Mouse (Mus musculus) forebrain, embryonic 16.5 days (tissue): Measurements from ENCODE around the gene Scaper. TPM values are rescaled to one million over a fixed set of nuclear protein-coding genes. Genes with fewer than 3 reads are reported as not detected.
A peak's percentile ranks its signal among the peaks of the same experiment; 100 is the strongest.

Experiments used
- ATAC-seq: fragments of 200-750 bp; cut with Nextera tagmentation; 2 replicates; pipeline ENCODE4 v1.8.0; 2017; ENCODE audit warnings: mild to moderate bottlenecking, moderate library complexity
- H3K27ac ChIP-seq: fragments of 300-500 bp; sonication (generic); 2 replicates; pipeline ENCODE4 v1.5.1; 2014; ENCODE audit warnings: low read length, control low read depth
- H3K27me3 ChIP-seq: fragments of 300-500 bp; sonication (generic); replicated peaks from 2 replicates; pipeline ENCODE4 v1.6.1; 2014; ENCODE audit warnings: low read length; ENCODE audit not compliant: control insufficient read depth, insufficient read depth
- H3K36me3 ChIP-seq: fragments of 300-500 bp; sonication (generic); 2 replicates; pipeline ENCODE4 v1.6.1; 2014; ENCODE audit not compliant: control insufficient read depth, insufficient read depth
- H3K4me1 ChIP-seq: fragments of 300-500 bp; sonication (generic); replicated peaks from 2 replicates; pipeline ENCODE4 v1.6.1; 2014; ENCODE audit warnings: low read length; ENCODE audit not compliant: control insufficient read depth, insufficient read depth
- H3K4me2 ChIP-seq: fragments of 300-500 bp; sonication (generic); 2 replicates; pipeline ENCODE4 v1.6.1; 2014; ENCODE audit warnings: mild to moderate bottlenecking, low read length, control low read depth
- H3K4me3 ChIP-seq: fragments of 300-500 bp; sonication (generic); replicated peaks from 2 replicates; pipeline ENCODE4 v1.5.1; 2014; ENCODE audit warnings: mild to moderate bottlenecking, low read length, control low read depth
- H3K9ac ChIP-seq: fragments of 300-500 bp; sonication (generic); replicated peaks from 2 replicates; pipeline ENCODE4 v1.6.1; 2014; ENCODE audit warnings: low read depth, low read length, control low read depth
- H3K9me3 ChIP-seq: fragments of 300-500 bp; sonication (generic); 2 replicates; pipeline ENCODE4 v1.6.1; 2016; ENCODE audit warnings: low read length; ENCODE audit not compliant: control insufficient read depth
- WGBS: fragments of 180-500 bp; shearing (Covaris S2); extraction: QIAGEN DNeasy Blood & Tissue Kit; methylation state at CpG from one replicate; pipeline ENCODE4 v1.1.7; 2014; 5-methylcytosine and 5-hydroxymethylcytosine counted together
- polyA plus RNA-seq: library from polyadenylated mRNA; unstranded; fragments of >200 nt; fragmentation: Nextera tagmentation; extraction: Ambion mirVana; gene quantifications from 2 replicates; pipeline ENCODE4 v1.2.1, GENCODE M21; 2015

The Scaper gene
- polyA plus RNA-seq, 1 experiment from 2014 or later: 39.8 TPM

GRCm38 (mm10) chr9:55543703-55544401 is 394.1 kb downstream of the Scaper start:
- H3K27ac ChIP-seq: no peak overlapping the region
- no peak overlapping the region for H3K9ac ChIP-seq
- no peak overlapping the region for H3K4me3 ChIP-seq
- peak overlapping the region; percentile 31 for H3K4me2 ChIP-seq
- WGBS: under 1% methylated on average over 46 of the region's 46 CpGs
- ATAC-seq: no peak
- H3K9me3 ChIP-seq: no peaks in the 10 kb centered on the region
- H3K27me3 ChIP-seq: peaks cover 60% of the 10 kb centered on the region
- no peaks in the 10 kb centered on the region for H3K36me3 ChIP-seq
- H3K4me1 ChIP-seq: peaks cover 43% of the 10 kb centered on the region

GRCm38 (mm10) chr9:55543336-55543702 is 394.6 kb downstream of the Scaper start:
- H3K4me1 ChIP-seq: peaks cover 43% of the 10 kb centered on the region

GRCm38 (mm10) chr9:55542366-55543325 is 395.3 kb downstream of the Scaper start:
- no peak overlapping the region for H3K27ac ChIP-seq
- no peaks in the 10 kb centered on the region for H3K36me3 ChIP-seq
- H3K9ac ChIP-seq: 0 out of 2 replicates have a peak overlapping the region, but pooled peaks have one; percentile 1
- no peak for ATAC-seq
- H3K27me3 ChIP-seq: peaks cover 59% of the 10 kb centered on the region
- 2% methylated on average over 59 of the region's 59 CpGs for WGBS
- peaks cover 43% of the 10 kb centered on the region for H3K4me1 ChIP-seq
- H3K4me2 ChIP-seq: peak overlapping the region; percentile 80
- peak overlapping the region; percentile 14; the same call in 1 of the 2 replicates for H3K4me3 ChIP-seq
- no peaks in the 10 kb centered on the region for H3K9me3 ChIP-seq

More at GRCm38 (mm10) chr9:55543336-55543702, 394.6 kb downstream of the Scaper start:
- ATAC-seq: no peak
- 6% methylated on average over 8 of the region's 8 CpGs for WGBS
- Histone ChIP-seq H3K9ac (no peak overlapping the region), H3K9me3 (no peaks in the 10 kb centered on the region), H3K36me3 (no peaks in the 10 kb centered on the region), H3K4me2 (no peak overlapping the region), H3K27me3 (peaks cover 60% of the 10 kb centered on the region), H3K4me3 (no peak overlapping the region), H3K27ac (no peak overlapping the region)

- peak overlapping the region; percentile 14 for H3K4me3 ChIP-seq
- under 1% methylated on average over 59 of the region's 59 CpGs for WGBS
- no peak overlapping the region for H3K27ac ChIP-seq
- H3K27me3 ChIP-seq: peaks cover 63% of the 10 kb centered on the region
- H3K9me3 ChIP-seq: no peaks in the 10 kb centered on the region
- H3K36me3 ChIP-seq: no peaks in the 10 kb centered on the region
- H3K4me2 ChIP-seq: peak overlapping the region; percentile 80
- H3K4me1 ChIP-seq: peaks cover 43% of the 10 kb centered on the region
- H3K9ac ChIP-seq: no peak overlapping the region
- no peak for ATAC-seq
Measured at GRCm38 (mm10) chr9:55541681-55542365, 396.1 kb downstream of the Scaper start.

- Histone ChIP-seq H3K27me3 (peaks cover 59% of the 10 kb centered on the region), H3K4me2 (peak overlapping the region; percentile 80), H3K4me3 (peak overlapping the region; percentile 51), H3K4me1 (peaks cover 36% of the 10 kb centered on the region), H3K36me3 (no peaks in the 10 kb centered on the region), H3K9ac (peak overlapping the region; percentile 48), H3K9me3 (no peaks in the 10 kb centered on the region), H3K27ac (no peak overlapping the region)
- peak; percentile 99 for ATAC-seq
- WGBS: 0% methylated on average over 28 of the region's 28 CpGs
Measured at GRCm38 (mm10) chr9:55540888-55541287, 397.0 kb downstream of the Scaper start.

GRCm38 (mm10) chr9:55540391-55540770 is 397.5 kb downstream of the Scaper start:
- WGBS: 0% methylated on average over 12 of the region's 12 CpGs
- ATAC-seq: no peak

GRCm38 (mm10) chr9:55539661-55540390 is 398.1 kb downstream of the Scaper start:
- no peak for ATAC-seq
- Histone ChIP-seq H3K4me3 (peak overlapping the region; percentile 51), H3K27me3 (peaks cover 52% of the 10 kb centered on the region), H3K9ac (no peak overlapping the region; the same call in 1 of the 2 replicates), H3K27ac (no peak overlapping the region), H3K4me2 (peak overlapping the region; percentile 80), H3K4me1 (peaks cover 28% of the 10 kb centered on the region), H3K9me3 (no peaks in the 10 kb centered on the region), H3K36me3 (no peaks in the 10 kb centered on the region)
- WGBS: 3% methylated on average over 31 of the region's 31 CpGs

More at GRCm38 (mm10) chr9:55540391-55540770, 397.5 kb downstream of the Scaper start:
- H3K9ac ChIP-seq: peak overlapping the region; percentile 48
- H3K9me3 ChIP-seq: no peaks in the 10 kb centered on the region
- no peak overlapping the region for H3K27ac ChIP-seq
- peak overlapping the region; percentile 51 for H3K4me3 ChIP-seq
- peak overlapping the region; percentile 80 for H3K4me2 ChIP-seq
- H3K36me3 ChIP-seq: no peaks in the 10 kb centered on the region
- peaks cover 32% of the 10 kb centered on the region for H3K4me1 ChIP-seq
- H3K27me3 ChIP-seq: peaks cover 56% of the 10 kb centered on the region

GRCm38 (mm10) chr9:55539006-55539405 is 398.9 kb downstream of the Scaper start:
- no peak overlapping the region for H3K27ac ChIP-seq
- H3K27me3 ChIP-seq: peaks cover 52% of the 10 kb centered on the region
- no peak for ATAC-seq
- WGBS: 4% methylated on average over 1 of the region's 1 CpGs
- H3K4me2 ChIP-seq: no peak overlapping the region
- H3K4me3 ChIP-seq: no peak overlapping the region
- H3K9me3 ChIP-seq: no peaks in the 10 kb centered on the region
- no peak overlapping the region for H3K9ac ChIP-seq
- H3K4me1 ChIP-seq: peaks cover 24% of the 10 kb centered on the region
- H3K36me3 ChIP-seq: no peaks in the 10 kb centered on the region
